Mouse (Mus musculus): ENCODE data around the gene Ccdc120. TPM values are rescaled to one million over a fixed set of nuclear protein-coding genes. Genes with fewer than 3 reads are reported as not detected.
A peak's percentile ranks its signal among the peaks of the same experiment; 100 is the strongest.
"Not testable (repeated sequence)": the region's sequence is repeated elsewhere in the genome, so short reads cannot be mapped to it uniquely, and the experiment has no call there.

Ccdc120 gene
- polyA plus RNA-seq, 1 experiment from 2014 or later, result 43.2 TPM

DNA sequence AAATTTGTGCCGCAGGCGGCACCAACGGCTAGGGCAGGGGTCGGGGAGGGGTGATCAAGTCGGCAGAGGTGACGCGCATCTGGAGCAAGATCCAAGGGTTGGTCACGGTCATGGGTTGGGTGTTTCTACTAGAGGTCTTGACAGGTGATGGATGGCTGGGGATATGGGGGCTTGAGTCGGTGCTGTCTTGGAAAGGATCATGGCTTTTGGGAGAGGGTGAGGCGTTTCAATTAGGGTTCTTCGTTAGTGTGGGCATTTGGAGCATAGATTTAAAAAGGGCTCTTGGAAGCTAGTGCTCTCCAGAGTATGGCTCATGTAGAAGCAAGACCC lies 28.5 kb downstream of the Ccdc120 start:
- H3K4me2 ChIP-seq, result peak overlapping the region; percentile 66
- 24% methylated on average over 11 of the region's 11 CpGs for WGBS
- peak overlapping the region; percentile 90 for H3K27ac ChIP-seq (replicated peaks)
- H3K36me3 ChIP-seq, result peaks cover 25% of the 10 kb centered on the region
- H3K9me3 ChIP-seq, result no peaks in the 10 kb centered on the region
- H3K4me3 ChIP-seq, result peak overlapping the region; percentile 55
- no peaks in the 10 kb centered on the region for H3K27me3 ChIP-seq
- ATAC-seq (ENCODE audit: low read depth), result peak; percentile 59; the same call in 1 of the 2 replicates
- peak overlapping the region; percentile 69 for H3K9ac ChIP-seq
- peaks cover 8% of the 10 kb centered on the region; the same call in 1 of the 2 replicates for H3K4me1 ChIP-seq (replicated peaks)

- Histone ChIP-seq H3K4me3 (peak within 1 kb of the TSS; percentile 55), H3K9me3 (no peaks in the 10 kb centered on the region), H3K27me3 (no peaks in the 10 kb centered on the region), H3K27ac (replicated peaks) (peak within 1 kb of the TSS; percentile 90), H3K4me1 (replicated peaks) (peaks cover 7% of the 10 kb centered on the region; the same call in 1 of the 2 replicates), H3K36me3 (peaks cover 24% of the 10 kb centered on the region), H3K9ac (peak within 1 kb of the TSS; percentile 69), H3K4me2 (peak within 1 kb of the TSS; percentile 66)
- WGBS, result 20% methylated on average over 22 of the region's 22 CpGs
- peak; percentile 92 for ATAC-seq (ENCODE audit: low read depth)
Measured at GRCm38 (mm10) chrX:7721514-7722281, 29.0 kb downstream of the Ccdc120 start, which contains the start of gene Gm45208. Gene Gm45208, plus strand, starts transcription at chrX:7722245.

DNA sequence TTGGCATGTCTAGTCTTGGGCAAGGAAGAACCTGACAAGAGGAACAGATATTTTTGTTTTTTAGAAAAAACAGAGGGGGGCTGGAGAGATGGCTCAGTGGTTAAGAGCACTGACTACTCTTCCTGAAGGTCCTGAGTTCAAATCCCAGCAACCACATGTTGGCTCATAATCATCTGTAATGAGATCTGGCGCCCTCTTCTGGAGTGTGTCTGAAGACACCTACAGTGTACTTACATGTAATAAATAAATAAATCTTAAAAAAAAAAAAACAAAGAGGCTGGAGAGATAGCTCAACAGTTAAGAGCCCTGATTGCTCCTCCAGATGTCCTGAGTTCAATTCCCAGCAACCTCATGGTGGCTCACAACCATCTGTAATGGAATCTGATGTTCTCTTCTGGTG lies 34.6 kb downstream of the Ccdc120 start:
- not testable (repeated sequence) for H3K9ac ChIP-seq, H3K4me3 ChIP-seq

GRCm38 (mm10) chrX:7714135-7714899 lies 36.4 kb downstream of the Ccdc120 start, which contains the start of gene Wdr45:
Gene Wdr45, plus strand, starts transcription at chrX:7714333.
- H3K4me2 ChIP-seq, result peak within 1 kb of the TSS; percentile 54
- peak within 1 kb of the TSS; percentile 63 for H3K9ac ChIP-seq
- 21% methylated on average over 56 of the region's 60 CpGs for WGBS
- H3K27me3 ChIP-seq; H3K36me3 ChIP-seq; H3K9me3 ChIP-seq; H3K4me1 ChIP-seq (replicated peaks): not testable (repeated sequence)
- H3K27ac ChIP-seq (replicated peaks), result 0 out of 2 replicates have a peak within 1 kb of the TSS, but pooled peaks have one; percentile 38
- peak; percentile 98 for ATAC-seq (ENCODE audit: low read depth)
- H3K4me3 ChIP-seq, result peak within 1 kb of the TSS; percentile 33

More for the DNA sequence above, 34.6 kb downstream of the Ccdc120 start:
- H3K4me1 ChIP-seq (replicated peaks); ATAC-seq (ENCODE audit: low read depth); H3K9me3 ChIP-seq; H3K27ac ChIP-seq (replicated peaks); H3K36me3 ChIP-seq; H3K4me2 ChIP-seq; H3K27me3 ChIP-seq: not testable (repeated sequence)
- 52% methylated on average over 1 of the region's 1 CpGs for WGBS

DNA sequence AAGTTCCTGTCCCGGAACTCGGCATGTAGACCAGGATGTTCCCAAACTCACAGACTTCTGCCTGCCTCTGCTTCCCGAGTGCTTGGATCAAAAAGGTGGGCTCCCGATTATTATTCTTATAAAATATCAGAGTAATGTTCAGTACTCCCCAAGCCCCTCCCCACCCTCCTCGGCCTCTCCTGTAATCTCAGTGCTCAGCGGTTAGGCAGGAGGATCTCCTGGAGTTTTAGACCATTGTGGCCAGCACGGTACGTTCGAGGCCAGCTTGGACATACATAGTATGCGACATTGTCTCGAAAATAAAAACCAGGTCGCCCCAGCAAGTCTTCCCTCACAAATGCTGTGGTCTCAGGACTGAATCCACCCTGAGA lies 37.0 kb downstream of the Ccdc120 start:
- H3K4me2 ChIP-seq, result peak overlapping the region; percentile 54
- not testable (repeated sequence) for H3K9me3 ChIP-seq; H3K4me1 ChIP-seq (replicated peaks); H3K36me3 ChIP-seq; H3K27me3 ChIP-seq; ATAC-seq (ENCODE audit: low read depth)
- WGBS, result 37% methylated on average over 6 of the region's 12 CpGs
- peak overlapping the region; percentile 63 for H3K9ac ChIP-seq
- H3K4me3 ChIP-seq, result peak overlapping the region; percentile 33
- H3K27ac ChIP-seq (replicated peaks), result 0 out of 2 replicates have a peak overlapping the region, but pooled peaks have one; percentile 38

- peaks cover 13% of the 10 kb centered on the region for H3K4me1 ChIP-seq (replicated peaks)
Measured at GRCm38 (mm10) chrX:7696954-7697381, 53.7 kb downstream of the Ccdc120 start, which contains the start of gene Gpkow. Gene Gpkow, plus strand, starts transcription at chrX:7697131.

GRCm38 (mm10) chrX:7696520-7696919 lies 54.2 kb downstream of the Ccdc120 start:
- Histone ChIP-seq H3K27me3 (no peaks in the 10 kb centered on the region), H3K27ac (replicated peaks) (no peak overlapping the region), H3K4me3 (peak overlapping the region; percentile 53), H3K36me3 (peaks cover 4% of the 10 kb centered on the region), H3K4me1 (replicated peaks) (peaks cover 13% of the 10 kb centered on the region), H3K4me2 (peak overlapping the region; percentile 61), H3K9ac (no peak overlapping the region), H3K9me3 (no peaks in the 10 kb centered on the region)
- ATAC-seq (ENCODE audit: low read depth), result peak; percentile 60
- 35% methylated on average over 6 of the region's 6 CpGs for whole genome bisulfite sequencing

More at GRCm38 (mm10) chrX:7696954-7697381, 53.7 kb downstream of the Ccdc120 start, which contains the start of gene Gpkow:
- Histone ChIP-seq H3K9ac (peak within 1 kb of the TSS; percentile 70), H3K9me3 (no peaks in the 10 kb centered on the region), H3K27ac (replicated peaks) (0 out of 2 replicates have a peak within 1 kb of the TSS, but pooled peaks have one; percentile 49), H3K4me2 (peak within 1 kb of the TSS; percentile 61), H3K4me3 (peak within 1 kb of the TSS; percentile 53), H3K36me3 (peaks cover 8% of the 10 kb centered on the region), H3K27me3 (no peaks in the 10 kb centered on the region)
- 17% methylated on average over 33 of the region's 33 CpGs for WGBS
- ATAC-seq (ENCODE audit: low read depth), result peak; percentile 97

DNA sequence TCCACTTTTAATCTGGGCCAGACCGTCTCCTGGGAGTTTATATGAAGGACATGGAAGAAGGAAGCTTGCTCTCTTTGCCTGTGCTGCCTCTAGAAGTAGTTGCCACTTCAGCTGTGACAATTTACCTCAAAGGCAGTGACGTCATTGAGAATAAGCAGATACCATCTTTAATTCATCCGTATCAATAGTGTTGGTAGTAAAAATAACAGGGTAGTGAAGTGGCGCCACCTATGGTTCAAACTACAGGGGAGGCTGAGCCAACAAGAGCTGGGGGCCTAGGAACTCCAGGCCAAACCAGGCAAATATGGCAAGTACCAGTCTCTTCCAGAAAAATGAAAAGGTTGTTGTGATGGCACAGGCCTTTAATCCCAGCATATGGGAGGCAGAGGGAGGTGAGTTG lies 57.8 kb downstream of the Ccdc120 start:
- H3K36me3 ChIP-seq, result no peaks in the 10 kb centered on the region
- ATAC-seq (ENCODE audit: low read depth), result no peak
- H3K9ac ChIP-seq, result no peak overlapping the region
- no peaks in the 10 kb centered on the region for H3K27me3 ChIP-seq
- H3K9me3 ChIP-seq, result no peaks in the 10 kb centered on the region
- no peak overlapping the region for H3K27ac ChIP-seq (replicated peaks)
- H3K4me1 ChIP-seq (replicated peaks), result peaks cover 3% of the 10 kb centered on the region
- H3K4me2 ChIP-seq, result no peak overlapping the region
- WGBS, result 34% methylated on average over 4 of the region's 4 CpGs
- no peak overlapping the region for H3K4me3 ChIP-seq

DNA sequence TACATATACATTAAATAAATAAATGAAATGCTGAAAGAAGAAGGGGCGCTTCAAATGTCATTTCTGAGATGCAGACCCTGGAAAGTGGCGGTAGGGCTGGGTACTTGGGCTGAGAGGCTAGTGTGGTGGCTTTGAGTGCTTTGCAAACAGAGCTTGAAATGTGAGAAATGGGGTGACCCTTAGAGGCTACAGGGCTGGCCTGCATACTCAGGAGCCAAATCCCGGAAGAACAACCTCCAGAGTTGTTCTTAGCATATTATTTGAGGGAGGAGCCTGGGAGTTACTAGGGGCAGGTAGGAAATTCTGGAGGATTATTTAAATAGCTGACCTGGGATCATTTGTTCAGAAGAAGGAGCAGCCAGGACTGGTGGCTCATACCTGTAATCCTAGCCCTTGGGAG lies 60.2 kb downstream of the Ccdc120 start:
- Histone ChIP-seq H3K36me3 (no peaks in the 10 kb centered on the region), H3K9ac (no peak overlapping the region), H3K4me1 (replicated peaks) (no peaks in the 10 kb centered on the region), H3K4me2 (no peak overlapping the region), H3K27ac (replicated peaks) (no peak overlapping the region), H3K4me3 (no peak overlapping the region), H3K9me3 (no peaks in the 10 kb centered on the region), H3K27me3 (no peaks in the 10 kb centered on the region)
- 65% methylated on average over 3 of the region's 3 CpGs for WGBS
- no peak for ATAC-seq (ENCODE audit: low read depth)

GRCm38 (mm10) chrX:7688321-7688720 lies 62.4 kb downstream of the Ccdc120 start:
- no peak overlapping the region for H3K4me2 ChIP-seq
- H3K4me3 ChIP-seq, result no peak overlapping the region
- 86% methylated on average over 2 of the region's 2 CpGs for WGBS
- H3K9me3 ChIP-seq, result no peaks in the 10 kb centered on the region
- H3K4me1 ChIP-seq (replicated peaks), result no peaks in the 10 kb centered on the region
- no peaks in the 10 kb centered on the region for H3K27me3 ChIP-seq
- H3K36me3 ChIP-seq, result no peaks in the 10 kb centered on the region
- no peak overlapping the region for H3K27ac ChIP-seq (replicated peaks)
- H3K9ac ChIP-seq, result no peak overlapping the region
- ATAC-seq (ENCODE audit: low read depth), result no peak

All from neural tube, embryonic 13.5 days (tissue).